Mouse (Mus musculus): ENCODE results near the gene Itgb8. TPM values are rescaled to one million over a fixed set of nuclear protein-coding genes. Genes with fewer than 3 reads are reported as not detected.
A peak's percentile ranks its signal among the peaks of the same experiment; 100 is the strongest.

Itgb8 gene
- polyA plus RNA-seq, 1 experiment: 12.3 TPM

DNA sequence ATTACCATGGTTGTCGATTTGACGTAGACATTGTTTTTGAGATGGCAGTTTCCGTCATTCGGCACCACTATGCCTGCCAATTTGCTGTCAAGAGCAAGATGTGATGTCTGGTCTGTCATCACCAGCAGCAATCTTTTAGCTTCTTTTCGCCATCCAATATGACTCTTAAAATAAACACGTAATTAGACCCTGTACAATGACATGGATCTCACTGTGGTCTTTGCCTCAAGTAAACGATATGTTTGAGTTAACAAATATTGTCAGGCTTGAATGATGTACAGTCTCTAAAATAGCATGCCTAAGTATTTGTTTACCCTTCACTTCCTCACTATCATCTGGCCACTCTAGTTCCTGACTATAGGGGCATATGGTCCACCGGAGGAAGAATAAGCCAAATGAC is 48.8 kb downstream of the Itgb8 start:
- Histone ChIP-seq H3K4me1 (ENCODE audit: control insufficient read depth, insufficient read depth, low read length) (no peaks in the 10 kb centered on the region), H3K27ac (ENCODE audit: insufficient read depth, low read length) (no peak overlapping the region), H3K4me3 (ENCODE audit: insufficient read depth, low read length) (no peak overlapping the region)
- TF ChIP-seq POLR2A (IDR thresholded peaks at IDR 0.05; ENCODE audit: extremely low read depth, insufficient read depth, low read length) (no peak), CTCF (IDR thresholded peaks at IDR 0.05; ENCODE audit: extremely low read depth, insufficient read depth, low read length) (no peak)

DNA sequence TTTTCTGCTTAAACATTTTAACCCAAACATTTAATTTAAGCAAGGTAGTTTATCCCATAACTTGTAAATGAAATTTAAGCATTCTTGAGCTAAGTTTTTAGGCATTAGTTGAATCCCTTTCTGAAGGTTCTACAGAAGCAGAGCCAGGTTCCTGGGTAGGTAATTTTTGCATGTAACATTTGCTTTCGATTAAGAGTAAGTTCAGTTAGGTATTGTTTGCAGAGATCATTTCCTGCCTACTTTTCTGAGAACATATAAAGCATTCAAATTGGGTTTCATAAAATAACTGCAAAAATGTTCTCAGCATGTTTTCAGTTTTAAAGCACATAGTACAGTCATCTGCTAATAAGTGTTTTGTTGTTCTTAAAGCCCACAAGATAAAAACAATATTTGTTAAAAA is 53.2 kb downstream of the Itgb8 start:
- Histone ChIP-seq H3K4me3 (ENCODE audit: insufficient read depth, low read length) (no peak overlapping the region), H3K27ac (ENCODE audit: insufficient read depth, low read length) (no peak overlapping the region), H3K4me1 (ENCODE audit: control insufficient read depth, insufficient read depth, low read length) (no peaks in the 10 kb centered on the region)
- TF ChIP-seq POLR2A (IDR thresholded peaks at IDR 0.05; ENCODE audit: extremely low read depth, insufficient read depth, low read length) (no peak), CTCF (IDR thresholded peaks at IDR 0.05; ENCODE audit: extremely low read depth, insufficient read depth, low read length) (no peak)

DNA sequence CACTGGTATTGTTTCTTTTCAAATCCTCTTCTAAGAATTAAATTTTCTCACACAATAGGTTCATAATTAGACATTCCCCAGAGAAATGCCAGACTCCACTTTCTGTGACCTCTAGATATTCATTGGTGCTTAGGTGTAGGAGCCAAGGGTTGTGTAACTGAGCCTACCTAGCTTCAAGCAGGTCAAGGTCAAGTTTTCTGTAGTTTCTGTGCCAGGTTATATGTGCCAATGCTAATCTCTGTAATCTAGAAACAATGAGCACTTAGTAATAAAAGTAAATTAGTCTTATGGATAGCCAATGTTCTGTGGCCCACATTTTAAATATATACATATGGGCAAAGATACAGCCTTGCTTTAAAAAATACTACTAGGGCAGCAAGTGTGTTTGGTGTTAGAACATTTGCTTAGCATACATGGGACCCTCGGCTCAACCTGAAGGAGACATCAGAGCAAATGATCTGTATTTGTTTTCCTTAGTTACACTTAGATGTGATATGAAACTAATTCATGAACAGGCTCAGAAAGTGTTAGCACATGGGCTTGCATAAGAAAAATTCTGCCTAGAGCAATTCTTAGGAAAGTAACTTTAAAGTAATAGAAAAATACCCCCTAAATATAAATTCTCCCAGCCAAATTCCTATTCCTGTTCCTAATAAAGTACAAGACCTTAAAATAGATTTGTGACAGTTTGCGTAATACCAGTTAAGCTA is 56.2 kb downstream of the Itgb8 start:
- no peak for TF ChIP-seq CTCF (IDR thresholded peaks at IDR 0.05; ENCODE audit: extremely low read depth, insufficient read depth, low read length)
- Histone ChIP-seq H3K4me3 (ENCODE audit: insufficient read depth, low read length) (no peak overlapping the region), H3K4me1 (ENCODE audit: control insufficient read depth, insufficient read depth, low read length) (no peaks in the 10 kb centered on the region), H3K27ac (ENCODE audit: insufficient read depth, low read length) (no peak overlapping the region)

DNA sequence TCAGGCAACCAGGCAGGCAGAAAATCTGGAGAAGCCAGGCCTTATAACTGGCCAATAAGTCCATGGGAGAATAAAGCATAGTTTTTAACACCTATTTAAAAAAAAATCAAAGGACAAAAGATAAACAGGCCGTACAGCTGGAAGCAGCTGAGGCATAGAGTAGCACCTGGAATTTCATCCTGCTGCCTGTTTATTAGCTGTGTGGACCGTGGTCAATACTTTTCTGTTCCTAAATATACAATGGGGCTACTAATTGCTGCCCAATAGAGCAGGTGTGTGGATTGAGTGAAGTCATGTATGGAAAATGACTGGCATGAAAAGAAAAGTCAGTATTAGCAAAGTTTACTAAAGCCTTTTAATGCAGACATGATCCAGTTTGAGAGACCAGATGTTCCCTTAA is 62.6 kb downstream of the Itgb8 start:
- Histone ChIP-seq H3K27ac (ENCODE audit: insufficient read depth, low read length) (no peak overlapping the region), H3K4me1 (ENCODE audit: control insufficient read depth, insufficient read depth, low read length) (no peaks in the 10 kb centered on the region), H3K4me3 (ENCODE audit: insufficient read depth, low read length) (no peak overlapping the region)
- TF ChIP-seq CTCF (IDR thresholded peaks at IDR 0.05; ENCODE audit: extremely low read depth, insufficient read depth, low read length) (no peak), POLR2A (IDR thresholded peaks at IDR 0.05; ENCODE audit: extremely low read depth, insufficient read depth, low read length) (no peak)

DNA sequence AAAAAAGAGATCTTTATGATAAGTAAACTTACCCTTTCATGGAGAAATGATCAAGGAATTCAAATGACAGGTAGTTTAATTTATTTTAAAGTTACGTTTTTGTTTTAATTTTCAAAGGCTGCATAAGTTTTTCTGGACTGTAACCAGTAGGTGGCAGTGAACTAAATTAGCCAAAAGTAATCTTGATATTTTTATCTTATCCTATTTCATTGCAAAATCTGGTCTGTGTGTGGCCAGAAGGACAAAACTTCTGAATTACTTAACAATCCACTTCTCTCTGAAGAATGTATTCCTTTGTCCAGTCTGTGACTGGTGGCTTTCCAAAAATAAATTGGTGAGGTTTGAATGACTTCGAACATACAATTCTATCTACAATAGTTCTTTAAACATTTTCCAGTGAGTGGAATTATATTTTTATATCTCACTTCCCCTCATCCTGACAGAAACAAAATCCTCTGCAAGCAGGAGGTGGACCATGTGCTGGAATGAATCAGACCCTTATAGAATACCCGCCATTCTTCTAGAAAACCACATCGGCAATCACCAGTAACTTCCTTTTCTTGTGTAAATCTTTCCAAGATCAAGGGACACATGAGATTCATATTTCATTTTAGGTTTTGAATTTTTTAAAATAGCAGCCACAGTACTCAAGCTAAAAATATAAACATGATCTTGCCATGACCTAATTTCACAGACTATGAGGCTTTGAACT is 68.6 kb downstream of the Itgb8 start:
- TF ChIP-seq POLR2A (IDR thresholded peaks at IDR 0.05; ENCODE audit: extremely low read depth, insufficient read depth, low read length) (no peak), CTCF (IDR thresholded peaks at IDR 0.05; ENCODE audit: extremely low read depth, insufficient read depth, low read length) (no peak)
- no peak overlapping the region for H3K4me3 ChIP-seq (ENCODE audit: insufficient read depth, low read length)

DNA sequence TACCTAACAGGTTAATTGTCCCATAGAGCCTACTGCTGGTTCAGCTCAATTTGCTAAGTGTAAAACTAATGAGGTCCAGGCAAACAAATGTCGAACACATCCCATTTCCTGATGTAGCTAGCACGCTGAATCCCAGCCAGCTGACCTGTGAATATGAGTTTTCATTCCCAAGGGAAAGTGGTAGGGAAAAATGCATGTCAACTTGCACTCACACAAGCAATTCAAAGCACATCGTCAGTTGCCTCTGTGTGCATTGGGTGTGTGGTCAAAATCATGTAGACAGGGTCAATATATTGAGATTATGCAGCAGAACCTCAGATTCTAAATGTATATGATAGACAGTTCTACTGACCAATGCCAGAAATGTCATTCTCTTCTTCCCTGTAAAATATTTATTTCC is 69.5 kb downstream of the Itgb8 start:
- TF ChIP-seq CTCF (IDR thresholded peaks at IDR 0.05; ENCODE audit: extremely low read depth, insufficient read depth, low read length): no peak
- no peak for TF ChIP-seq POLR2A (IDR thresholded peaks at IDR 0.05; ENCODE audit: extremely low read depth, insufficient read depth, low read length)
- Histone ChIP-seq H3K27ac (ENCODE audit: insufficient read depth, low read length) (no peak overlapping the region), H3K4me1 (ENCODE audit: control insufficient read depth, insufficient read depth, low read length) (no peaks in the 10 kb centered on the region), H3K4me3 (ENCODE audit: insufficient read depth, low read length) (no peak overlapping the region)

More for the DNA sequence above, 68.6 kb downstream of the Itgb8 start:
- no peaks in the 10 kb centered on the region for H3K4me1 ChIP-seq (ENCODE audit: control insufficient read depth, insufficient read depth, low read length)
- no peak overlapping the region for H3K27ac ChIP-seq (ENCODE audit: insufficient read depth, low read length)

DNA sequence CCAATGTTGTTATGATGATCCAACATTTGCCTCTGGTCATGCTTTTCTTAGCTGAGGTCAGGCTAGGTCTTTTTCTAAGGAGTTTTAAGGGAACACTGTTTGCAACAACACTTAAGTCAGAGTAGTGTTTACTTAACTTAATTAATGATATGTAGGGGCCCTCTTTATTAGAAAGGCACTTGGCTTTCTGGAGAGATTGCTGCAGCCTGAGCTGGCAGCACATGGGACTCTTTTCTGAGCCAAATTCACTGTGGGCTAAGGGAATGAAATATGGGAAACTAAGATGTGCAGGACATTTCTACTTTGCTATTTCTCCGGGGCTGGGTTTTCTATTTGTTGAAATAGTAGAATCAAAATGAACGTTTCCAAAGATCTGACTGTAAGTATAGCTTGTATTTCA is 73.5 kb downstream of the Itgb8 start:
- H3K27ac ChIP-seq (ENCODE audit: insufficient read depth, low read length): peak overlapping the region; percentile 13; the same call in 1 of the 2 replicates
- TF ChIP-seq CTCF (IDR thresholded peaks at IDR 0.05; ENCODE audit: extremely low read depth, insufficient read depth, low read length) (no peak), POLR2A (IDR thresholded peaks at IDR 0.05; ENCODE audit: extremely low read depth, insufficient read depth, low read length) (no peak)

DNA sequence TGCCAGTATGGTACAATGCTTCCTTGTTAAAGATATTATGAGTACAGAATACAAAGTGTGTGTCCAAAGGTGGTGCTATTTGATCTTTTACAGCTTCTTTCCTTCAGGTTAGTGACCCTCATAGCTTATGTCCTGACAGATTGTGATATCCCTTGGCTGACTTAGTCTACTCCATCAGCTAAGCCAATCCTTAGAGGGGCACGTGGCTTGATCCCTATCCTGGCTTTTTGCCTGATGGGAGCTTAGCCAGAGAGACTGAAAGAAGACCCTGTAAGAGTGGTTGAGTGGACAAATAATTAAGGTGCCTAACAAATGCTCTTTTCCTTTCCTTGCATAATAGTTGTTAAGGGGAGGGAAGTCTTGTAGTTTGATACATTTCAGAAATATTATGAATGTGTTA is 73.9 kb downstream of the Itgb8 start:
- Histone ChIP-seq H3K27ac (ENCODE audit: insufficient read depth, low read length) (0 out of 2 replicates have a peak overlapping the region, but pooled peaks have one; percentile 13), H3K4me1 (ENCODE audit: control insufficient read depth, insufficient read depth, low read length) (no peaks in the 10 kb centered on the region), H3K4me3 (ENCODE audit: insufficient read depth, low read length) (no peak overlapping the region)
- TF ChIP-seq POLR2A (IDR thresholded peaks at IDR 0.05; ENCODE audit: extremely low read depth, insufficient read depth, low read length) (no peak), CTCF (IDR thresholded peaks at IDR 0.05; ENCODE audit: extremely low read depth, insufficient read depth, low read length) (no peak)

More for the DNA sequence above, 73.5 kb downstream of the Itgb8 start:
- no peak overlapping the region for H3K4me3 ChIP-seq (ENCODE audit: insufficient read depth, low read length)
- no peaks in the 10 kb centered on the region for H3K4me1 ChIP-seq (ENCODE audit: control insufficient read depth, insufficient read depth, low read length)

DNA sequence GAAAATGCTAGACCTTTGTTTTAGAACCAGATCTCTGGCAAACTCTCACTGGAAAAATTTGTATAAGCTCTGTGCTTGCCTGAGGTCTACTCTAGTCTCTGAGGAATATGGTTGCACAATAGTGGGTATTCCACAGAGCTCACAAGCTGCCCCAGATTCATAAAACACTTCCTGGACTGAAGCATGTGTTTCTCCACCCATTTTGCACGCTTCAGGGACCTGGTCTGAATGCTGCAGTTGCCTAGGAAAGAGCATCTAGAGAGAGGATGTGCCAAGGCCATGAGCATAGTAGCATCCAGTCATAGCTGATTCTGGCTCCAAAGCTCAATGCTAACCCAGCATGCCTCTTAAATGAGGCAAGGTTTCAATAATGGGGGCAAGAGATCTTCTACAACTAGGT is 74.4 kb downstream of the Itgb8 start:
- no peak overlapping the region for H3K4me3 ChIP-seq (ENCODE audit: insufficient read depth, low read length)
- no peak for TF ChIP-seq POLR2A (IDR thresholded peaks at IDR 0.05; ENCODE audit: extremely low read depth, insufficient read depth, low read length)
- TF ChIP-seq CTCF (IDR thresholded peaks at IDR 0.05; ENCODE audit: extremely low read depth, insufficient read depth, low read length): no peak
- H3K4me1 ChIP-seq (ENCODE audit: control insufficient read depth, insufficient read depth, low read length): no peaks in the 10 kb centered on the region
- no peak overlapping the region for H3K27ac ChIP-seq (ENCODE audit: insufficient read depth, low read length)

DNA sequence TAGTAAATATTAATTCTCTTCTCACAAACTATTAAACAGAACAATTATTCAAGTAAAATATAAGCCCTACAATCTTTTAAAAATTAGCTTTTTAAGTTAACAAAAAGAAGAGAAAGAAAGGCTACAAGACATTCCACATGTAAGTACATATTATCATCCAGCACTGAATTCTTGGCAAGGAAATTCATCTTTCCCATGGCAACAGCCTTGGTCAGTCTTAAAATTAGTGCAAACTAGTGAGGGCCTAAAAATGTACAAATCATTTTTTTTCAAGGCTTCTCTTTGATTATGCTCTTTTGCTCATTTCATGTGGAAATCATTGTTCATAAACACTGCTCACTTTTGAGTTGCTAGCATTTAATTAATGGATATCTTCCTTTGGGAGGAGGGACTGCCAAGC is 77.8 kb downstream of the Itgb8 start:
- TF ChIP-seq CTCF (IDR thresholded peaks at IDR 0.05; ENCODE audit: extremely low read depth, insufficient read depth, low read length) (no peak), POLR2A (IDR thresholded peaks at IDR 0.05; ENCODE audit: extremely low read depth, insufficient read depth, low read length) (no peak)
- Histone ChIP-seq H3K4me1 (ENCODE audit: control insufficient read depth, insufficient read depth, low read length) (no peaks in the 10 kb centered on the region), H3K4me3 (ENCODE audit: insufficient read depth, low read length) (no peak overlapping the region), H3K27ac (ENCODE audit: insufficient read depth, low read length) (no peak overlapping the region)
